Mouse (Mus musculus): ENCODE measurements at regions not wholly inside any gene's neighbourhood (a gene's known extent, or its start where the extent isn't known, plus 50 kb on each side); places are given as distances from the start of the nearest gene placed in this dataset.
"Not testable (repeated sequence)": the region's sequence is repeated elsewhere in the genome, so short reads cannot be mapped to it uniquely, and the experiment has no call there.

GRCm38 (mm10) chr17:3035099-3035498, 79.7 kb upstream of the Scaf8 start:
- no peak for ATAC-seq (replicated peaks)
- WGBS: 62% methylated on average over 2 of the region's 2 CpGs
- H3K27me3 ChIP-seq (replicated peaks): no peaks in the 10 kb centered on the region

DNA sequence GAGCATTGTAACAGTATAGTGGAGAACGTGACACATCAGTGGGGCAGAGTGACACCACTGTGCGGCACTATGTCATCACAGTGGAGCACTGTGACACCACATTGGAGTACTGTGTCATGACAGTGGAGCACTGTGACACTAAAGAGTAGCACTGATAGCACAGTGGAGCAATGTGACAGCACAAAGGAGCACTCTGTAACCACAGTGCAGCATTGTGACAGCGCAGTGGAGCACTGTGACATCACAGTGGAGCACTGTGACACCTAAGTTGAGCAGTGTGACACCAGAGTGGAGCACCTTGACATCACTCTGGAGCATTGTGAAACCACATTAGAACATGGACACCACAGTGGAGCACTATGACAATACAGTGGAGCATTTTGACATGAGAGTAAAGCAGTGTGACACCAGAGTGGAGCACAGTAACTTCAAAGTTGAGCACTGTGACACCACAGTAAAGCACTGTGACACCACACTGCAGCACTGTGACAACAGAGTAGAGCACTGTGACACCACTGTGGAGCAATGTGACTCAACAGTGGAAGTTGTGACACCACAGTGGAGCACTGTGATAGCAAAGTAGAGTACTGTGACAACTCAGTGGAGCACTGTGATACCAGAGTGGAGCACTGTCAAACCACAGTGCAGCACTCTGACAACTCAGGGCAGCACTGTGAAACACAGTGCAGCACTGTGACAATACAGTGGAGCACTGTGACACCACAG, 77.5 kb upstream of the Scaf8 start:
- no peaks in the 10 kb centered on the region for H3K4me1 ChIP-seq
- ATAC-seq (replicated peaks): no peak
- WGBS: 47% methylated on average over 3 of the region's 3 CpGs
- H3K9ac ChIP-seq: no peak overlapping the region
- no peaks in the 10 kb centered on the region for H3K27me3 ChIP-seq (replicated peaks)
- H3K27ac ChIP-seq: no peak overlapping the region
- H3K4me2 ChIP-seq: no peak overlapping the region
- no peaks in the 10 kb centered on the region for H3K9me3 ChIP-seq
- H3K36me3 ChIP-seq (replicated peaks): no peaks in the 10 kb centered on the region
- no peak overlapping the region for H3K4me3 ChIP-seq

More at GRCm38 (mm10) chr17:3035099-3035498, 79.7 kb upstream of the Scaf8 start:
- no peak overlapping the region for H3K4me3 ChIP-seq
- no peak overlapping the region for H3K4me2 ChIP-seq
- no peak overlapping the region for H3K27ac ChIP-seq
- no peaks in the 10 kb centered on the region for H3K36me3 ChIP-seq (replicated peaks)
- H3K9me3 ChIP-seq: peaks cover 2% of the 10 kb centered on the region; the same call in 1 of the 2 replicates
- no peak overlapping the region for H3K9ac ChIP-seq
- no peaks in the 10 kb centered on the region for H3K4me1 ChIP-seq

- H3K27me3 ChIP-seq (replicated peaks): no peaks in the 10 kb centered on the region
- H3K36me3 ChIP-seq (replicated peaks): no peaks in the 10 kb centered on the region
- 82% methylated on average over 1 of the region's 1 CpGs for WGBS
- ATAC-seq (replicated peaks): no peak
- H3K27ac ChIP-seq: no peak overlapping the region
- H3K4me1 ChIP-seq: no peaks in the 10 kb centered on the region
- H3K9ac ChIP-seq: no peak overlapping the region
- no peak overlapping the region for H3K4me3 ChIP-seq
- no peaks in the 10 kb centered on the region for H3K9me3 ChIP-seq
- H3K4me2 ChIP-seq: no peak overlapping the region
These were observed 76.7 kb upstream of the Scaf8 start for GRCm38 (mm10) chr17:3038067-3038466.

- not testable (repeated sequence) for H3K4me3 ChIP-seq; ATAC-seq (replicated peaks); H3K36me3 ChIP-seq (replicated peaks); H3K9me3 ChIP-seq; H3K4me1 ChIP-seq; H3K9ac ChIP-seq; H3K27ac ChIP-seq; H3K4me2 ChIP-seq; H3K27me3 ChIP-seq (replicated peaks)
- 87% methylated on average over 20 of the region's 20 CpGs for WGBS
These were observed 70.3 kb upstream of the Scaf8 start for GRCm38 (mm10) chr17:3044520-3044919.

DNA sequence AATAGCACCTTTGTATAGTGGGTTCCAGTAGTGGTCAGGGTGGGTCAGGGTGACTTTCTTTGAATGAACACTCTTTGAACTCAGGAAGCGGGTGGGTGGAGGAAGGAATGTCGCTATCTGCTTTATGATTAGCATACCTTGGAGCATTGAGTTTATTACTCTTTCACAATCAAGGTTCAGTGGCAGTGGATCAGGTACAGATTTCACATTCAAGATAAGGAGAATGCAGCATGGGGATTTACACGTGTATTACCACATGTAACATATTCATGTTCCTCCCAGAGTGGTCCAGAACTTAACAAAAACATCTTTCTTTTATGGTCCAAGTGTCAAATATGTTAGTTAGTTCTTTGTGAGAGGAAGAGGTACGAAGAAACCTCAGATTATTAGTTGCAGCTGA, 60.9 kb upstream of the Scaf8 start:
- ATAC-seq (replicated peaks); H3K9me3 ChIP-seq; H3K4me2 ChIP-seq; H3K27ac ChIP-seq; H3K4me1 ChIP-seq; H3K9ac ChIP-seq; H3K27me3 ChIP-seq (replicated peaks); H3K4me3 ChIP-seq; H3K36me3 ChIP-seq (replicated peaks): not testable (repeated sequence)
- WGBS: 85% methylated on average over 4 of the region's 4 CpGs

DNA sequence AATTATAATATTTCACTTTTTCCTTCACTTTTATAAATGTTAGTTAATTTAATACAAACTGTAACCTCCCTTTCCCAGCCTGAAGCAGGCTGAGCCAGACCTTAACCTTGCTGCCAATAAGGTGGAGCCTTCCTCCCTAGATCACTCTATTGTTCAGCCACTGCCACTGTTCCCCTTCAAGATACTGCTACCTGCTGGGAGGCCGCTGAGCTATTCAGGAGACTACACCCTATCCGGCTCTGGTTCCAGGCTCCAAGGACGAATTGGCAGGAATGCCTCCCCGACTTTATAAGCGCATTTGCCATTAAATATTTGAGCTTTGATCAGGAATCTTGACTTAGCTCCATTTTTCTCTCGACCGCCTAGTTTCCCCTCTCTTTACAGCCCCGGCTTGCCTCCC, 59.9 kb upstream of the Scaf8 start:
- H3K4me2 ChIP-seq; H3K4me1 ChIP-seq; H3K9ac ChIP-seq; H3K4me3 ChIP-seq; H3K9me3 ChIP-seq; ATAC-seq (replicated peaks); H3K36me3 ChIP-seq (replicated peaks); H3K27ac ChIP-seq; H3K27me3 ChIP-seq (replicated peaks): not testable (repeated sequence)
- WGBS: 31% methylated on average over 8 of the region's 8 CpGs

GRCm38 (mm10) chr17:3055376-3055775, 59.4 kb upstream of the Scaf8 start:
- H3K4me3 ChIP-seq; H3K27ac ChIP-seq; H3K27me3 ChIP-seq (replicated peaks); H3K9me3 ChIP-seq; ATAC-seq (replicated peaks); H3K4me1 ChIP-seq; H3K36me3 ChIP-seq (replicated peaks); H3K9ac ChIP-seq; H3K4me2 ChIP-seq: not testable (repeated sequence)
- WGBS: 79% methylated on average over 3 of the region's 3 CpGs

- not testable (repeated sequence) for H3K4me2 ChIP-seq; H3K27ac ChIP-seq; H3K4me3 ChIP-seq; H3K9me3 ChIP-seq; H3K4me1 ChIP-seq; H3K9ac ChIP-seq; H3K36me3 ChIP-seq (replicated peaks); H3K27me3 ChIP-seq (replicated peaks); ATAC-seq (replicated peaks)
- 98% methylated on average over 1 of the region's 1 CpGs for WGBS
These were observed 51.4 kb upstream of the Scaf8 start for GRCm38 (mm10) chr17:3063401-3063800.

All from midbrain, embryonic 15.5 days (tissue).